Mouse (Mus musculus) liver, adult 2 months (tissue): ENCODE data around the gene Nmd3.

Experiments
- CTCF ChIP-seq: fragments of 200-500 bp; IDR thresholded peaks from 2 replicates; pipeline ENCODE4 v1.5.1; 2011; ENCODE audit warnings: low read depth, low read length, control low read depth
- POLR2A ChIP-seq: fragments of 200-500 bp; IDR thresholded peaks from 2 replicates; pipeline ENCODE4 v1.6.1; 2011; ENCODE audit warnings: low read length, control low read depth; ENCODE audit not compliant: insufficient read depth; ENCODE audit errors: extremely low read depth

DNA sequence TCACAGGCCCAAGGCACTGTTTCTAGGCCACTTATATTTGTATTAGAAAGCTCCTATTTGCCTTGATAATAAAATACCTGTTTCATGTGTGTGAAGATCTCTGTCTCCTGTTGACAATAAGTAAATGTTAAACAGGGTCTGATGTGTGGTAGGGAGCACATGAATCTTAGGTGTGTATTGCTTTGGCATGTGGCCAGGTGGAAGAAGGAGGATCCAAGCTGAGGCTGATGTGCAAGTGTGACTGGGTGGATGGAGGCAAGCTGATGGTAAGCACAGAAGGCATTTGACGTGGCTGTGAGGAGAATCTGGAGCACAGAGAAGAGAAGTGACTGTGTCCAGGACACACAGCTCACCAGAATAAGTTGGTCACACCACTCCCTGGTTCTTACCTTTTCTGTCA, 77.3 kb downstream of the Nmd3 start:
- TF ChIP-seq CTCF (no peak), POLR2A (no peak)
